Mouse (Mus musculus) limb, embryonic 12.5 days (tissue): ENCODE data around the gene Slc19a1. TPM values are rescaled to one million over a fixed set of nuclear protein-coding genes. Genes with fewer than 3 reads are reported as not detected.

Source experiments
- ATAC-seq: fragments of 200-750 bp; cut with Nextera tagmentation; 2 replicates; pipeline ENCODE4 v1.8.0; 2017; ENCODE audit warnings: low read depth, moderate TSS enrichment; ENCODE audit not compliant: insufficient number of reproducible peaks, insufficient read depth, low FRiP score, low TSS enrichment
- H3K27ac ChIP-seq: fragments of 300-500 bp; sonication (generic); 2 replicates; pipeline ENCODE4 v1.5.1; 2016; ENCODE audit warnings: mild to moderate bottlenecking, moderate library complexity
- H3K27me3 ChIP-seq: fragments of 300-500 bp; sonication (generic); 2 replicates; pipeline ENCODE4 v1.6.1; 2016; ENCODE audit warnings: mild to moderate bottlenecking, moderate library complexity
- H3K36me3 ChIP-seq: fragments of 300-500 bp; sonication (generic); 2 replicates; pipeline ENCODE4 v1.6.1; 2016; ENCODE audit warnings: mild to moderate bottlenecking, moderate library complexity
- H3K4me1 ChIP-seq: fragments of 300-500 bp; sonication (generic); replicated peaks from 2 replicates; pipeline ENCODE4 v1.6.1; 2016
- H3K4me2 ChIP-seq: fragments of 300-500 bp; sonication (generic); 2 replicates; pipeline ENCODE4 v1.6.1; 2016; ENCODE audit warnings: mild to moderate bottlenecking, moderate library complexity
- H3K4me3 ChIP-seq: fragments of 300-500 bp; sonication (generic); replicated peaks from 2 replicates; pipeline ENCODE4 v1.5.1; 2016; ENCODE audit warnings: mild to moderate bottlenecking
- H3K9ac ChIP-seq: fragments of 300-500 bp; sonication (generic); replicated peaks from 2 replicates; pipeline ENCODE4 v1.6.1; 2016; ENCODE audit warnings: mild to moderate bottlenecking, moderate library complexity
- H3K9me3 ChIP-seq: fragments of 300-500 bp; sonication (generic); 2 replicates; pipeline ENCODE4 v1.6.1; 2016; ENCODE audit warnings: mild to moderate bottlenecking, moderate library complexity
- WGBS: fragments of 180-500 bp; shearing (Covaris S2); methylation state at CpG from one replicate; pipeline ENCODE4 v1.1.7; 2016; 5-methylcytosine and 5-hydroxymethylcytosine counted together
- polyA plus RNA-seq: library from polyadenylated mRNA; unstranded; fragments of >200 nt; fragmentation: Nextera tagmentation; extraction: Ambion mirVana; gene quantifications from 2 replicates; pipeline ENCODE4 v1.2.1, GENCODE M21; 2016

The Slc19a1 gene
- polyA plus RNA-seq, 1 experiment from 2014 or later, result 30.8 TPM

- Histone ChIP-seq H3K27me3 (no peaks in the 10 kb centered on the region), H3K4me2 (no peak overlapping the region), H3K4me3 (no peak overlapping the region), H3K4me1 (no peaks in the 10 kb centered on the region), H3K36me3 (peaks cover 10% of the 10 kb centered on the region; the same call in 1 of the 2 replicates), H3K9ac (no peak overlapping the region), H3K27ac (no peak overlapping the region), H3K9me3 (no peaks in the 10 kb centered on the region)
- no peak for ATAC-seq
- 50% methylated on average over 4 of the region's 4 CpGs for WGBS
These were observed 38.0 kb downstream of the Slc19a1 start for GRCm38 (mm10) chr10:77070072-77070471.

- Histone ChIP-seq H3K9me3 (no peaks in the 10 kb centered on the region), H3K27ac (no peak overlapping the region), H3K4me2 (no peak overlapping the region), H3K27me3 (no peaks in the 10 kb centered on the region), H3K4me1 (no peaks in the 10 kb centered on the region), H3K36me3 (peaks cover 24% of the 10 kb centered on the region), H3K4me3 (no peak overlapping the region), H3K9ac (no peak overlapping the region)
- ATAC-seq, result no peak
- WGBS, result 89% methylated on average over 4 of the region's 4 CpGs
These were observed 42.4 kb downstream of the Slc19a1 start for GRCm38 (mm10) chr10:77074276-77074974.

- 95% methylated on average over 4 of the region's 4 CpGs for WGBS
- no peak overlapping the region for H3K27ac ChIP-seq
- no peaks in the 10 kb centered on the region for H3K4me1 ChIP-seq
- H3K4me2 ChIP-seq, result no peak overlapping the region
- H3K36me3 ChIP-seq, result peaks cover 14% of the 10 kb centered on the region
- H3K27me3 ChIP-seq, result no peaks in the 10 kb centered on the region
- H3K9ac ChIP-seq, result no peak overlapping the region
- no peak overlapping the region for H3K4me3 ChIP-seq
- no peak for ATAC-seq
- H3K9me3 ChIP-seq, result no peaks in the 10 kb centered on the region
These were observed 46.4 kb downstream of the Slc19a1 start for GRCm38 (mm10) chr10:77078456-77078855.

GRCm38 (mm10) chr10:77078961-77079360 lies 46.9 kb downstream of the Slc19a1 start:
- no peak for ATAC-seq
- Histone ChIP-seq H3K4me2 (no peak overlapping the region), H3K9ac (no peak overlapping the region), H3K27ac (no peak overlapping the region), H3K9me3 (no peaks in the 10 kb centered on the region), H3K27me3 (no peaks in the 10 kb centered on the region), H3K4me3 (no peak overlapping the region), H3K4me1 (no peaks in the 10 kb centered on the region), H3K36me3 (peaks cover 14% of the 10 kb centered on the region)
- 85% methylated on average over 8 of the region's 8 CpGs for WGBS

GRCm38 (mm10) chr10:77082453-77082852 lies 50.4 kb downstream of the Slc19a1 start:
- WGBS, result 31% methylated on average over 3 of the region's 3 CpGs
- H3K36me3 ChIP-seq, result peaks cover 31% of the 10 kb centered on the region

GRCm38 (mm10) chr10:77082921-77083320 lies 50.9 kb downstream of the Slc19a1 start:
- no peak overlapping the region for H3K4me3 ChIP-seq
- H3K27ac ChIP-seq, result no peak overlapping the region
- no peaks in the 10 kb centered on the region for H3K27me3 ChIP-seq
- no peaks in the 10 kb centered on the region for H3K4me1 ChIP-seq
- H3K36me3 ChIP-seq, result peaks cover 28% of the 10 kb centered on the region
- no peak overlapping the region for H3K4me2 ChIP-seq
- H3K9ac ChIP-seq, result no peak overlapping the region
- ATAC-seq, result no peak
- no peaks in the 10 kb centered on the region for H3K9me3 ChIP-seq
- WGBS, result 81% methylated on average over 5 of the region's 5 CpGs

More at GRCm38 (mm10) chr10:77082453-77082852, 50.4 kb downstream of the Slc19a1 start:
- no peak for ATAC-seq
- Histone ChIP-seq H3K4me1 (no peaks in the 10 kb centered on the region), H3K9ac (no peak overlapping the region), H3K27ac (no peak overlapping the region), H3K27me3 (no peaks in the 10 kb centered on the region), H3K4me3 (no peak overlapping the region), H3K4me2 (no peak overlapping the region), H3K9me3 (no peaks in the 10 kb centered on the region)

GRCm38 (mm10) chr10:77084568-77084967 lies 52.5 kb downstream of the Slc19a1 start:
- Histone ChIP-seq H3K9me3 (no peaks in the 10 kb centered on the region), H3K27ac (no peak overlapping the region), H3K36me3 (peaks cover 24% of the 10 kb centered on the region; the same call in 1 of the 2 replicates), H3K27me3 (no peaks in the 10 kb centered on the region), H3K4me1 (no peaks in the 10 kb centered on the region), H3K4me2 (no peak overlapping the region), H3K4me3 (no peak overlapping the region), H3K9ac (no peak overlapping the region)
- 78% methylated on average over 1 of the region's 1 CpGs for WGBS
- ATAC-seq, result no peak

- H3K4me3 ChIP-seq, result no peak overlapping the region
- no peaks in the 10 kb centered on the region for H3K4me1 ChIP-seq
- H3K36me3 ChIP-seq, result peaks cover 31% of the 10 kb centered on the region
- no peak for ATAC-seq
- H3K27me3 ChIP-seq, result no peaks in the 10 kb centered on the region
- no peak overlapping the region for H3K4me2 ChIP-seq
- H3K9ac ChIP-seq, result no peak overlapping the region
- 69% methylated on average over 8 of the region's 8 CpGs for WGBS
- H3K9me3 ChIP-seq, result peaks cover 9% of the 10 kb centered on the region; the same call in 1 of the 2 replicates
- H3K27ac ChIP-seq, result no peak overlapping the region
These were observed 57.3 kb downstream of the Slc19a1 start for GRCm38 (mm10) chr10:77089336-77089735.

- WGBS, result 80% methylated on average over 5 of the region's 5 CpGs
- Histone ChIP-seq H3K4me3 (no peak overlapping the region), H3K4me2 (no peak overlapping the region), H3K4me1 (no peaks in the 10 kb centered on the region), H3K27ac (no peak overlapping the region), H3K9ac (no peak overlapping the region), H3K36me3 (peaks cover 29% of the 10 kb centered on the region), H3K27me3 (no peaks in the 10 kb centered on the region), H3K9me3 (peaks cover 9% of the 10 kb centered on the region; the same call in 1 of the 2 replicates)
- no peak for ATAC-seq
These were observed 58.0 kb downstream of the Slc19a1 start for GRCm38 (mm10) chr10:77090063-77090462.

GRCm38 (mm10) chr10:77091538-77092097 lies 59.6 kb downstream of the Slc19a1 start:
- Histone ChIP-seq H3K27ac (no peak overlapping the region), H3K27me3 (no peaks in the 10 kb centered on the region), H3K9me3 (peaks cover 9% of the 10 kb centered on the region; the same call in 1 of the 2 replicates), H3K4me2 (no peak overlapping the region), H3K4me1 (no peaks in the 10 kb centered on the region), H3K36me3 (peaks cover 24% of the 10 kb centered on the region), H3K9ac (no peak overlapping the region), H3K4me3 (no peak overlapping the region)
- no peak for ATAC-seq
- WGBS, result 89% methylated on average over 4 of the region's 4 CpGs

GRCm38 (mm10) chr10:77093817-77094216 lies 61.8 kb downstream of the Slc19a1 start:
- ATAC-seq, result no peak
- Histone ChIP-seq H3K4me3 (no peak overlapping the region), H3K36me3 (peaks cover 15% of the 10 kb centered on the region), H3K27me3 (no peaks in the 10 kb centered on the region), H3K4me2 (no peak overlapping the region), H3K9me3 (peaks cover 9% of the 10 kb centered on the region; the same call in 1 of the 2 replicates), H3K27ac (no peak overlapping the region), H3K9ac (no peak overlapping the region), H3K4me1 (0 out of 2 replicates have a peak, but pooled peaks cover 2% of the 10 kb centered on the region)
